Mouse (Mus musculus) spleen, postnatal 36 days (tissue): Measurements from ENCODE around the gene Pdgfra.

Source experiments
- DNase-seq, 2 experiments: peaks; one replicate each; pipeline ENCODE4 v3.0.0; 2022; ENCODE audit warnings: low spot score in 2 of 2, mixed read lengths in 1 of 2

Pdgfra gene

DNA sequence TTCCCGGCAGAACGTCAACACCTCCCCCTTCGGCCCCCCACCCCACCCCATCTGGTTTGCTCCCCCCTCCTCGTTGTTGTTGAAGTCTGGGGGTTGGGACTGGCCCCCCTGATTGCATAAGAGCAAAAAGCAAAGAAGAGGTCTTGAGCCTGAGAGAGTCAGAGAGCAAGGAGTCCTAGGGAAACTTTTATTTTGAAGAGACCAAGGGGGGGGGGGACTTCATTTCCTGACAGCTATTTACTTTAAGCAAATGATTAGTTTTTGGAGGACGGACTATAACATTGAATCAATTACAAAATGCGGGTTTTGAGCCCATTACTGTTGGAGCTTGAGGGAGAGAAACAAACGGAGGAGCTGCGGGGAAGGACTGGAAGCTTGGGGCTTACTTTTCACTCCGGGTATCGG lies at the start of gene Pdgfra:
Gene Pdgfra (plus strand): TSS at position 272 of the 405 bp plus-strand sequence.
- DNase-seq, result no peak

DNA sequence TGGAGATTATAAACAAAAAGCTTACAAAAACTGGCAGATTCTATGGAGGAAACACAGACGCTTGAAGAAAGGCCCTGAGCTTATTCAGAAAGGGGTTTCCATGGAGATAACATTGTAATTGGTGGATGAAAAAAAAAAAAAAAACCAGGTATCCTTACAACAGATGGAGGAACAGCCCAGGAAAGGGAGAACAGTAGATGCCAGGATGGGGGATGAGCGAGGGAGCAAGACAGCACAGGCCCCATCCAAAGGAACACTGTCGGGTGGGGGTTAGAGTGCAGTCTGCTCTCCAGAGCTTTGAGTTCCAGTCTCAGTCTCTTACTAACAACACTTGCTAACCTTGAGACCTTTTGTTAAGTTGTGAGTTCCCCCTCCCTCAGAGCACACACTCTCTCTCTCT lies 45.6 kb upstream of the Pdgfra start:
- DNase-seq, result no peak

- DNase-seq, result no peak
Observed at GRCm38 (mm10) chr5:75109368-75109767, 42.7 kb upstream of the Pdgfra start.

DNA sequence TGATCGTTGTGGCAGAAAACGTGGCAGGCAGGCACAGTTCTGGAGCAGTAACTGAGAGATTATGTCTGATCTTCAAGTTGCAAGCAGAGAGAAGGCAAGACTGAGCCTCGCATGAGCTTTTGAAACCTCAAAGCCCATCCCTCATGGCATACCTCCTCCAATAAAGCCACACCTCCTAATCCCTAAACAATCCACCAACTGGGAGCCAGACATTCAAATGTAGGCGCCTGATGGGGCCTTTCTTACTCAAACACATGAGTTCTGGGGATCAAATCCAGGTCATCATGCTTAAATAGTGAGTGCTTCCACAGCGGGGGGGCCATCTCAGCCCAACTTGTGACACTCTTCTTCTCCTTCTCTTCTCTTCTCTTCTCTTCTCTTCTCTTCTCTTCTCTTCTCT lies 40.3 kb upstream of the Pdgfra start:
- DNase-seq, result no peak

DNA sequence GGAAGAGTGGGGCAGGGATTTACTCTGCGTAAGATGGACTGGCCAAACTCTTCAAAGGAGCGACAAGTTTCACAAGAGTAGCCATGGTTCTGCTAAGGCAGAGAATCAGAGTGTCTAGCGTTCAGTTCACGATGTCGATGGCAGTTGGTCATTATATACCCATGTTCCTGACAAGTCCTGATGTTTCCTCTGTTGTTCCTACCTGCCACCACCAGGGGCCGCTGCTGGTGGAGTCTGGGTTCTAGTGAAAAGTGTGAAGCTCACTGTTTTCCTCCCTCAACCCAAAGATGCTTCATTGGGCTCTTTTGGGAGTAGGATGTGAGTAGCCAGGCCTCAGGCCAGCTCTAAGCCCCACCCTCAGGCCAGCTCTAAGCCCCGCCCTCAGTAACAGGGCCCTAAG lies 33.3 kb upstream of the Pdgfra start:
- peak; percentile 4 to 7 for DNase-seq

DNA sequence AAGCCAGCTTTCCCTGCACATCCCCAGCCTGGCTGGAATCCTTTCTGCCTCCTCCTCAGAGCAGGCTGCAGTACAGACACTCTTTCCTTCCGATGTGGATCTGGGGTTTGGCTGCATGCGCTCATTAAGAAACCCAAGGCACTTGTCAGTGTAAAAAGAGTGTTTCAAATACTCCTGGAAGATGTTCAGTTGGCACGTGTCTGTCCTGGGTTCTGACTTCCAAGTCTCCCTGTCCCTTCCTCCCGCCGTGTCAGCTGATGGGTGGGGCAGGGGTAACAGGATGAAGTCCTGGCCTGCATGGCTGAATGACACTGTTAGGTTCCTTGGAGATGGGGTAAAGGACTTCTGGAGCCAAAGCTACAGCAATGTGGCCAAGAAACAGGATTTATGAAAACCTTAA lies 30.4 kb upstream of the Pdgfra start:
- DNase-seq, result no peak

DNA sequence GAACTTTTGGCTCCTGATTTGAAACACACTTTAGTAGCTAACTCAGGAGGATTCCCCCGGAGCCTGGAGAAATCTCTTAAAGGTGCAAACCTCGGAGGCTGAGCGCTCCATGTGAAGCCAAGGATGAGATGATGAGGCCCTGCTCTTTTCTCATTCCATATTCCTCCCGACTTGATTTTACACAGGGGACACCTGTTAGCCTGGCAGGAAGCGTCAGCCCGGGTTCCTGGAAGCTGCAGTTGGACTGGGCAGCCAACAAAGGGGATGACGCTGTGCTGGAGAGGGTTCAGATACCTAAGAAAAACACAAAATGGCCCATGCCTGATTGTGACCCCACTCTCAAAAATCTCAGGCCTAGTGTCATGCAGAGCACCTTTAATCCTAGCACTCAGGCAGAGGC lies 17.4 kb upstream of the Pdgfra start:
- no peak for DNase-seq

GRCm38 (mm10) chr5:75143092-75143491 lies 9.0 kb upstream of the Pdgfra start:
- no peak for DNase-seq

DNA sequence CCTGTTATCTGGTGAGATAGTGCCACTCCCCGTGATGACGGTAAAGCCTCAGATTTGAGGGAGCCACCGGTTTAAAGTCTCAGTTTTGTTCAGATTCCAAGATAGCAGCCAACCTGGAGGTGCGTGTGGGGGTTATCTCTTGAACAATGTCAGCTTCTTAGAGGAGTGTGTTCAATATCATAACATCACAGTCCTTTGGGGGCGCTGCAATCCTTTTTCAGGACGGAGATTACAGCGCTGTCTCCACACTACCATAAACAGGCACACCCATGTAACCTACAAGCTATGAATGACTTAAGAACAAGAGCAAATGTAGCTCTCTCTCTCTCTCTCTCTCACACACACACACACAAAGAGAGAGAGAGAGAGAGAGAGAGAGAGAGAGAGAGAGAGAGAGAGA lies 8.3 kb upstream of the Pdgfra start:
- DNase-seq, result no peak

GRCm38 (mm10) chr5:75145341-75145740 lies 6.8 kb upstream of the Pdgfra start:
- DNase-seq, result no peak

DNA sequence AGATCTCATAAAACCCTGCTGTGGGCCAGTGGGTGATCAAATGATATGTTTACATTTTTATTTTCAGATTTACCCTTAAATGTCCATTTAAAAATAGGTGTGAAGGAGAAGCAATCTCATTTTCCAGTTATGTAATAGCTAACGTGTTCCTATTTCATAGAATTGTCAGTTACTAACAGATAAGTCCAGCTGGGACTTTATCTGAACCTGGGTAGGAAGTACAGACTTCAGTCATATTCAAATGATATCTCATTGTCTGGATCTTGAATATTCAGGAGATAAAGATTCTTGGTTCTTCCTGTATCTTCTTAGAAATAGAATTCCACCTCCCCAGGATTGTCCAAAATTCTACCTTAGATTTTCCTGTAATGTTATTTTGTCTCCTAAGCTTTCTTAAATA lies 5.6 kb upstream of the Pdgfra start:
- DNase-seq, result no peak

- no peak for DNase-seq
Observed at GRCm38 (mm10) chr5:75148343-75149127, 3.6 kb upstream of the Pdgfra start.

DNA sequence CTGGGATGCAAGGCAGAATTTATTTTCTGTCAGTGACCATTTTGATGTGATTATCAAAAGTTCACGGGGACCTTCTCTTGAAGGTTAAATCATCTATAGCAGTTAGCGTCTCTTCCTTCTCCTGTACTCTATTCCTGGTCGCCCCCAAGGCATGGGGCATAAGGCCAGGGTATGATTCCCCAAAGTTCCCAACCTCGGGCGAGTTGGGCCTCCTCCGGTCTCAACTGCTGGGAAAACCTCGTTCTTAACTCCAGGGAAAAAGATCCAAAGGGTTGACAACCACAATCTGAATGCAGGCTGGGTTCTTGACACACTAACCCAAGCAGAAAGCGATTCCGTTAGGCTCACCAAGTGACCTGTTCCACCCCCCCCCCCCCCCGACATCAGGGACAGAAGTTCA lies 2.7 kb upstream of the Pdgfra start:
- no peak for DNase-seq

- DNase-seq, result no peak
Observed at GRCm38 (mm10) chr5:75149880-75150279, 2.2 kb upstream of the Pdgfra start.

DNA sequence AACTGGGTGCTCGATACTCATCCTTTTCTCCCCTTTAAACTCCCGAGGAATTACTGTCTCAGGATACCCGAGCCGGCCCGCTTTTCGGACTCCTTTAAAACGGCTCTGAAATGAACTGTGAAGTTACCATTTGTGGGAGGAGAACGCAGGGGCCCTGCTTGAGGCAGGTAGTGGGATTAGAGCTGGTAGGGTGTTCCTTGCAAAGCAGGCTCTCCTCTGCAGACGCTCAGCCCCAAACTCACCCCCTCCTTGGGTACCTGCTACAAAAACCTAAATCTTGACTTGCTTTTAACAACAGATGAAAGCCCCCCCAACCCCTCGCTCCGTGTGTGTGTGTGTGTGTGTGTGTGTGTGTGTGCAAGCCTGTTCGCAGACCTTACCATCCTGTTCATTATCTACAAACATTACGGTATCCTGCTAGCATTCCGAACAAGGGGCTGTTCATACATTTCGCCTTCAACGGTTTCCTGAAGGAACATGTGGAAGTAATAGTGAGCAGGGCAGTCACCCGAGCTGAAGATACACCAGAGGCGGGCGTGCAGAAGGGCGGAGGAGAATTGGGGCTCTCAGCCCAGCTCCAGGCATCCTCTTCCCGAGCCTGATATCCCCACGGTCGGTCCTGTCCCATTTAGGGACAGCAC lies 1.6 kb upstream of the Pdgfra start:
- no peak for DNase-seq

DNA sequence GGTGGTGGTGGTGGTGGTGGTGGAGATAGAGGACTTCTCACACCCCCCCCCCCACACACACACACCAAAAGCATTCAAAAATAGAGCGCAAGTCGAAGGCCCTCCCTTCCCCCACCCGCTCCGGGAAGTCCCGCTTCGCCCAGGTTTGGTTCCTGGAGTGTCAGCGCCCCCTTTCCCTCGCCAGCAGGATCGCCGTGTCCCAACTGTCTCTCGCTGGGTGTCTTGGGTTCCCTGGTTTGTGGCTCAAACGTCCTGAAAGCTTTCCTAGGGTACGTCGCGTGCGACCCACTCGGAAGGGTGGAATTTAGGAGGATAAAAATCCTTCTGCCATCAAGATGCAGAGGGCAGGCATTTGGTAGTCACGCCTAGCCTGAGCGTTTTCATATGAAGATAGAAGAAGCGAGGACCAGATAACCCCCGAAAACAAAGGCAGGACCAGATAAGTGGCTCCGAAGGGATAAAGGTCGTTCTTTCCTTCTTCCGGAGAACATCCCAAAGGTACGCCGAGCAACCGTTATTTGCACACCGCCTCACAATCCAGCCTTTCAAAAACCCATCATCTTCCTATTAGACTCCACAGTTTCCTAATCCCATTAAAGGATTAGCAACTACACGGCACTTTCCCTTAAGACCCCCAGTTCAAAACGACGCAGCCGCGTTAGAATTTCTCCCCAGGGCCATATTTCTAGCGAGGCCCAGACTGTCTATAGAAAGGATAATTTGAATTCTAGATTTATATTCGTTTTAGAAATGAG lies 769 bp upstream of the Pdgfra start:
- DNase-seq, result no peak

DNA sequence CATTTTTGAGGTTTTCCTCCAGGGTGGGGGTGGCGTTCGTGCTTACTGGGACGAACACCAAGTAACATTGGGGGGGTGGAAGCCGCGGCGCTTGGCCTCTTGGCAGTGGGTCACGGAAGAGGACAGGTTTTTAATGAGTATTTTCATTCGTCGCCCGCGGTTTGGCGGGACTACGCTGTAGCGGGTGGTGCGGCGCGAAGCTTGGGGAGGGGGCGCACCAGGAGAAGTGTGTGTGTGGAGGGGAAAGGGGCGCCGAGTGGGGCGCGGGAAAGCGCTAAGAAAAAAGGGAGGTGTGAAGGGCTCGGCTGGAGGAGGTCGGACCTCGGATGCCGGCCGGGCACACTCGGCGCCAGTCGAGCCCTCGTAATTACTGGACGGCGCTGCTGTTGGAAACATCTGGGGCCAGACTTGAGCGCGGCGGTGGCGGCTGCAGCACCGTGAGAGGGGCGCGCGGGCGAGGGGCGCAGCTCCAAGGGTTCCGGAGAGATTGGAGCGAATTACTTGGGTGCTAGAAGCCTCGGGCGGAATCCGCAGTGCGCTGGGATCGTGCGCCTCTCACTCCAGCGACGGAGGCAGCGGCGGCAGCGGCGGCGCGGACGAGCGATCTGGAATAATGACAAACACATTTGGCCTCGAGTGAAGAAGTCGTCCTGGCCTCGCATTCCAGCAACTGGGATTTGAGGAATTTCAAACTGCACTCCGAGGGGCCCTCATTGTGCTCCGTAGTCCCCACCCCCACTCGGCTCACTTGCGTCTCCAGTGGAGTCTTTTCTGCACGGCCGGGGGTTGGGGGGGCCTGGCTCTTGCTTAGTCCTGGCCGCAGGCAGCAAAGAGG lies 916 bp downstream of the Pdgfra start:
- no peak for DNase-seq

DNA sequence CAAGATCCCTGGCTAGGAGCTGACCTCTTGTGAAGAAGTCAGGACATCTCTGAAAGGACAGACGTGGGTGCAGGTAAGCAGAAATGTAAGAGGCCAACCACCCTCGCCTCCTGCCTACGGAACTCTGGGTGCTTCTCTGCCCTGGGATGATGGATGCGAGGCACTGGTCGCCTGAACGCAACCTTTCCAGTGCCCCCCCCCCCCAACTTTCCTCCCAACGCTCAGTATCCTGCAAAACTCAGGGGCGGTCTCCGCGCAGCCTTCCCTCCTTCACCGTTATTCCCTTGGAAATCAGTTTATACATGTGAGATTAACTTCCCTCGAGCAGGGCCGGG lies 1.5 kb downstream of the Pdgfra start:
- no peak for DNase-seq

GRCm38 (mm10) chr5:75153961-75154620 lies 2.0 kb downstream of the Pdgfra start:
- DNase-seq, result no peak

- DNase-seq, result no peak
Observed at GRCm38 (mm10) chr5:75154621-75155235, 2.6 kb downstream of the Pdgfra start.

DNA sequence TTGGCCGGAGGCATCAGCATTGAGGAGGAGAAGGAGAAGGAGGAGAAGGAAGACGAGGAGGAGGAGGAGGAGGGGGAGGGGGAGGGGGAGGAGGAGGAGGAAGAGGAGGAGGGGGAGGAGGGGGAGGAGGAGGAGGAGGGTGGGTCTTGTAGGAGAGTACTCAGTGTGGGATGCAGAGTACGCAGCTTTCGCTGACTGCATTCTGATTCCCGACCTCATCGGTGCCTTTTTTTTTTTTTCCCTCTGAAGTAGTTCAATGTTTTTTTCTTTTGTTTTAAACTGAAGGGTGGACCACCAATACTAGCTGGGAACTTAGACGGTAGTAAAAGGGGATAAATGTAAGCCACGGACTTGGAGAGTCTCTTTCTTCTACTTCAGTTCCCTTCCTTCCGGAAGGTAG lies 3.2 kb downstream of the Pdgfra start:
- no peak for DNase-seq
